Mouse (Mus musculus) adrenal gland, postnatal 25 days (tissue): ENCODE results near the gene Cldn10. TPM values are rescaled to one million over a fixed set of nuclear protein-coding genes. Genes with fewer than 3 reads are reported as not detected.
"Not testable (repeated sequence)": the region's sequence is repeated elsewhere in the genome, so short reads cannot be mapped to it uniquely, and the experiment has no call there.

Source experiments
- DNase-seq: peaks from one replicate; pipeline ENCODE4 v3.0.0; 2021; ENCODE audit warnings: mixed read lengths
- long read RNA-seq: library from polyadenylated mRNA; stranded (forward); transcript quantifications from one replicate; pipeline ENCODE4 v2.0.0, GENCODE M21; 2021
- total RNA-seq: library from RNA; stranded (reverse); gene quantifications from 2 replicates; pipeline ENCODE4 v1.2.3, GENCODE M21; 2021

Cldn10 gene
- 0.15 TPM in 1 of 2 replicates, not detected in the other for total RNA-seq
- long read RNA-seq, partial matches to known transcripts = 0 of 1 reads
- long read RNA-seq, other reads (novel, unspliced or antisense) = 1 of 1 reads

- no peak for DNase-seq
Observed at GRCm38 (mm10) chr14:118787621-118788020, at the start of gene Cldn10. Gene Cldn10 (plus strand): TSS chr14:118787908.

- no peak for DNase-seq
Observed at GRCm38 (mm10) chr14:118741780-118742179, 45.9 kb upstream of the Cldn10 start.

- DNase-seq = no peak
Observed at GRCm38 (mm10) chr14:118742862-118743261, 44.8 kb upstream of the Cldn10 start.

GRCm38 (mm10) chr14:118749068-118749467, 38.6 kb upstream of the Cldn10 start:
- no peak for DNase-seq

GRCm38 (mm10) chr14:118749715-118750114, 38.0 kb upstream of the Cldn10 start:
- no peak for DNase-seq

GRCm38 (mm10) chr14:118750505-118751192, 37.1 kb upstream of the Cldn10 start:
- DNase-seq = no peak

- DNase-seq = no peak
Observed at GRCm38 (mm10) chr14:118751193-118751753, 36.4 kb upstream of the Cldn10 start.

GRCm38 (mm10) chr14:118756015-118756414, 31.7 kb upstream of the Cldn10 start:
- DNase-seq = no peak

GRCm38 (mm10) chr14:118756566-118756965, 31.1 kb upstream of the Cldn10 start:
- DNase-seq = no peak

GRCm38 (mm10) chr14:118763362-118763761, 24.3 kb upstream of the Cldn10 start:
- not testable (repeated sequence) for DNase-seq

GRCm38 (mm10) chr14:118763917-118764495, 23.7 kb upstream of the Cldn10 start:
- DNase-seq = no peak

- DNase-seq = no peak
Observed at GRCm38 (mm10) chr14:118765306-118765705, 22.4 kb upstream of the Cldn10 start.

- DNase-seq = no peak
Observed at GRCm38 (mm10) chr14:118765951-118766350, 21.8 kb upstream of the Cldn10 start.

- DNase-seq = no peak
Observed at GRCm38 (mm10) chr14:118766368-118766767, 21.3 kb upstream of the Cldn10 start.

GRCm38 (mm10) chr14:118767673-118768353, 19.9 kb upstream of the Cldn10 start:
- DNase-seq = peak; percentile 72

- no peak for DNase-seq
Observed at GRCm38 (mm10) chr14:118768354-118768713, 19.4 kb upstream of the Cldn10 start.

- no peak for DNase-seq
Observed at GRCm38 (mm10) chr14:118773668-118774067, 14.0 kb upstream of the Cldn10 start.

- DNase-seq = no peak
Observed at GRCm38 (mm10) chr14:118774507-118775428, 12.9 kb upstream of the Cldn10 start.

GRCm38 (mm10) chr14:118775554-118775953, 12.2 kb upstream of the Cldn10 start:
- no peak for DNase-seq

- DNase-seq = no peak
Observed at GRCm38 (mm10) chr14:118776372-118776771, 11.3 kb upstream of the Cldn10 start.

- no peak for DNase-seq
Observed at GRCm38 (mm10) chr14:118777478-118777877, 10.2 kb upstream of the Cldn10 start.

- DNase-seq = no peak
Observed at GRCm38 (mm10) chr14:118781601-118782000, 6.1 kb upstream of the Cldn10 start.
